Mouse (Mus musculus) CH12.LX (cell line): ENCODE data around the gene Eif3j1. TPM values are rescaled to one million over a fixed set of nuclear protein-coding genes. Genes with fewer than 3 reads are reported as not detected.

ENCODE experiments used
- DNase-seq: peaks from one replicate; pipeline ENCODE4 v3.0.0-alpha.2; 2013; ENCODE audit errors: extremely low read depth
- H3K27ac ChIP-seq: 2 replicates; pipeline ENCODE4 v1.5.1; 2012; ENCODE audit warnings: low read depth, mild to moderate bottlenecking, control low read depth, moderate library complexity; ENCODE audit not compliant: insufficient read depth
- H3K27me3 ChIP-seq: replicated peaks from 2 replicates; pipeline ENCODE3; 2012; ENCODE audit warnings: inconsistent platforms
- H3K36me3 ChIP-seq, 2 experiments: replicated peaks in 1 of 2; 2 replicates each; pipeline versions ENCODE3 to v1.6.1; 2012; ENCODE audit warnings: inconsistent platforms in 1 of 2, low read length in 1 of 2, mild to moderate bottlenecking in 1 of 2, mixed read lengths in 1 of 2, moderate library complexity in 1 of 2; ENCODE audit not compliant: control insufficient read depth in 1 of 2, insufficient read depth in 1 of 2
- H3K4me1 ChIP-seq, 2 experiments: 2 replicates each; pipeline ENCODE4 v1.6.1; 2012; ENCODE audit warnings: inconsistent platforms in 1 of 2, moderate library complexity in 1 of 2; ENCODE audit not compliant: insufficient read depth in 2 of 2, control insufficient read depth in 1 of 2
- H3K4me2 ChIP-seq: 2 replicates; pipeline ENCODE4 v1.6.1; 2012; ENCODE audit warnings: low read depth, mild to moderate bottlenecking, control low read depth; ENCODE audit not compliant: poor library complexity, insufficient read depth, severe bottlenecking
- H3K4me3 ChIP-seq, 3 experiments: fragments of 150-350 bp in 1 of 3; sonication (generic) in 1 of 3; replicated peaks in 1 of 3; 2 replicates each; pipeline versions ENCODE3 to v1.5.1; 2011 to 2012; ENCODE audit warnings: low read depth in 2 of 3, low read length in 2 of 3, mild to moderate bottlenecking in 2 of 3, moderate library complexity in 2 of 3, control low read depth in 1 of 3, improper control_type of control experiment in 1 of 3, inconsistent platforms in 1 of 3, mixed read lengths in 1 of 3; ENCODE audit not compliant: poor library complexity in 1 of 3
- H3K79me2 ChIP-seq: replicated peaks from 2 replicates; pipeline ENCODE4 v1.6.1; 2012; ENCODE audit warnings: mild to moderate bottlenecking, moderate library complexity; ENCODE audit not compliant: control insufficient read depth, poor library complexity, insufficient read depth, severe bottlenecking; ENCODE audit errors: extremely low read depth
- H3K9ac ChIP-seq: 2 replicates; pipeline ENCODE4 v1.6.1; 2012; ENCODE audit warnings: low read depth, mild to moderate bottlenecking, control low read depth, moderate library complexity; ENCODE audit not compliant: insufficient read depth
- H3K9me3 ChIP-seq: replicated peaks from 2 replicates; pipeline ENCODE3; 2012; ENCODE audit warnings: low read length, inconsistent platforms, mixed read lengths
- BHLHE40 ChIP-seq: IDR thresholded peaks from 2 replicates; pipeline ENCODE4 v1.6.1; 2011; ENCODE audit warnings: mild to moderate bottlenecking, low read depth, low read length, improper control_type of control experiment
- CHD1 ChIP-seq: IDR thresholded peaks from 2 replicates; pipeline ENCODE4 v1.6.1; 2012; ENCODE audit warnings: low read depth, low read length, improper control_type of control experiment, inconsistent platforms
- CTCF ChIP-seq, 2 experiments: IDR thresholded peaks in 1 of 2; conservative IDR thresholded peaks in 1 of 2; 2 replicates each; pipeline ENCODE4 v1.5.1; 2011 to 2012; ENCODE audit warnings: low read depth in 2 of 2, low read length in 2 of 2, improper control_type of control experiment in 1 of 2, inconsistent platforms in 1 of 2, mild to moderate bottlenecking in 1 of 2, moderate library complexity in 1 of 2
- E2F4 ChIP-seq: IDR thresholded peaks from 2 replicates; pipeline ENCODE4 v1.6.1; 2011; ENCODE audit warnings: low read depth, low read length, improper control_type of control experiment; ENCODE audit not compliant: insufficient replicate concordance
- EP300 ChIP-seq: IDR thresholded peaks from 2 replicates; pipeline ENCODE4 v1.6.1; 2011; ENCODE audit warnings: low read length, improper control_type of control experiment
- GABPA ChIP-seq: IDR thresholded peaks from 2 replicates; pipeline ENCODE4 v1.6.1; 2012; ENCODE audit warnings: low read depth, low read length, improper control_type of control experiment, inconsistent platforms; ENCODE audit not compliant: insufficient replicate concordance
- IRF4 ChIP-seq: IDR thresholded peaks from 2 replicates; pipeline ENCODE4 v1.6.1; 2014; ENCODE audit warnings: low read depth, mild to moderate bottlenecking, inconsistent platforms, low read length, improper control_type of control experiment
- JUND ChIP-seq: conservative IDR thresholded peaks from 2 replicates; pipeline ENCODE4 v1.6.1; 2011; ENCODE audit warnings: low read depth, low read length, improper control_type of control experiment
- KAT2A ChIP-seq: IDR thresholded peaks from 2 replicates; pipeline ENCODE4 v1.6.1; 2012; ENCODE audit warnings: low read length, improper control_type of control experiment, inconsistent platforms; ENCODE audit not compliant: insufficient replicate concordance
- MAX ChIP-seq: IDR thresholded peaks from 2 replicates; pipeline ENCODE4 v1.6.1; 2011; ENCODE audit warnings: low read length, improper control_type of control experiment
- MAZ ChIP-seq: IDR thresholded peaks from 2 replicates; pipeline ENCODE4 v1.6.1; 2012; ENCODE audit warnings: low read depth, mild to moderate bottlenecking, inconsistent platforms, low read length, improper control_type of control experiment, moderate library complexity
- MEF2A ChIP-seq: IDR thresholded peaks from 2 replicates; pipeline ENCODE4 v1.6.1; 2014; ENCODE audit warnings: low read depth, mild to moderate bottlenecking, inconsistent platforms, low read length, improper control_type of control experiment, borderline replicate concordance
- NELFE ChIP-seq: IDR thresholded peaks from 2 replicates; pipeline ENCODE4 v1.6.1; 2011; ENCODE audit warnings: low read depth, low read length, improper control_type of control experiment
- NRF1 ChIP-seq: IDR thresholded peaks from 2 replicates; pipeline ENCODE4 v1.6.1; 2014; ENCODE audit warnings: low read depth, mild to moderate bottlenecking, inconsistent platforms, low read length, improper control_type of control experiment, moderate library complexity
- PAX5 ChIP-seq: IDR thresholded peaks from 2 replicates; pipeline ENCODE4 v1.6.1; 2012; ENCODE audit warnings: low read length, inconsistent platforms, mixed read lengths
- POLR2A ChIP-seq: IDR thresholded peaks from 2 replicates; pipeline ENCODE4 v1.6.1; 2011; ENCODE audit warnings: low read depth, mild to moderate bottlenecking, improper control_type of control experiment, low read length
- RCOR1 ChIP-seq: conservative IDR thresholded peaks from 2 replicates; pipeline ENCODE4 v1.6.1; 2012; ENCODE audit warnings: low read depth, mild to moderate bottlenecking, inconsistent platforms, low read length, improper control_type of control experiment
- SMC3 ChIP-seq: IDR thresholded peaks from 2 replicates; pipeline ENCODE4 v1.6.1; 2011; ENCODE audit warnings: low read depth, low read length, improper control_type of control experiment
- TBP ChIP-seq: conservative IDR thresholded peaks from 2 replicates; pipeline ENCODE4 v1.6.1; 2011; ENCODE audit warnings: low read depth, low read length, improper control_type of control experiment
- TCF12 ChIP-seq: IDR thresholded peaks from 2 replicates; pipeline ENCODE4 v1.6.1; 2014; ENCODE audit warnings: low read depth, mild to moderate bottlenecking, inconsistent platforms, low read length, improper control_type of control experiment
- UBTF ChIP-seq: IDR thresholded peaks from 2 replicates; pipeline ENCODE4 v1.6.1; 2012; ENCODE audit warnings: low read depth, mild to moderate bottlenecking, inconsistent platforms, low read length, improper control_type of control experiment, moderate library complexity
- USF1 ChIP-seq: IDR thresholded peaks from 2 replicates; pipeline ENCODE4 v1.6.1; 2014; ENCODE audit warnings: low read depth, mild to moderate bottlenecking, inconsistent platforms, low read length, improper control_type of control experiment
- USF2 ChIP-seq: conservative IDR thresholded peaks from 2 replicates; pipeline ENCODE4 v1.6.1; 2011; ENCODE audit warnings: low read depth, low read length, improper control_type of control experiment
- ZKSCAN1 ChIP-seq: IDR thresholded peaks from 2 replicates; pipeline ENCODE4 v1.6.1; 2012; ENCODE audit warnings: low read depth, inconsistent platforms, low read length, improper control_type of control experiment, borderline replicate concordance
- ZMIZ1 ChIP-seq: IDR thresholded peaks from 2 replicates; pipeline ENCODE4 v1.6.1; 2012; ENCODE audit warnings: low read depth, mild to moderate bottlenecking, inconsistent platforms, low read length, improper control_type of control experiment
- ZNF384 ChIP-seq: IDR thresholded peaks from 2 replicates; pipeline ENCODE4 v1.6.1; 2012; ENCODE audit warnings: low read depth, low read length, improper control_type of control experiment, inconsistent platforms
- dilution Hi-C: fragments of 300-500 bp; cut with MboI; formaldehyde crosslinking; loops from 2 replicates; pipeline ENCODE4 v1.14.3; 2020; ENCODE audit warnings: low sequenced_read_pairs; ENCODE audit not compliant: extremely low pct_unique_long_range_greater_than_20kb, extremely low pct_ligation_motif_present
- in situ Hi-C: fragments of 300-500 bp; cut with MboI; formaldehyde crosslinking; loops from 3 replicates; pipeline ENCODE4 v1.14.3; 2019; ENCODE audit warnings: low sequenced_read_pairs, low pct_ligation_motif_present, low pct_unique_long_range_greater_than_20kb, mixed read lengths
- polyA plus RNA-seq: library from polyadenylated mRNA; unstranded; fragments of >175 nt; gene quantifications from 2 replicates; pipeline ENCODE4 v1.2.1, GENCODE M21; 2012; ENCODE audit warnings: low read depth; ENCODE audit not compliant: insufficient read length
- total RNA-seq, 2 experiments: library from RNA; depleted of rRNA; stranded (reverse); fragments of 300-350 nt in 1 of 2; fragments of >200 nt in 1 of 2; gene quantifications; 2 replicates each; pipeline ENCODE4 v1.2.3; 2012 to 2014

The Eif3j1 gene
- total and polyA plus RNA-seq, 3 experiments = 20.1 to 40.1 (median 27.9) TPM

- H3K4me2 ChIP-seq = no peak overlapping the region
- no peak overlapping the region for H3K9ac ChIP-seq
- no peaks in the 10 kb centered on the region for H3K4me1 ChIP-seq
- no peaks in the 10 kb centered on the region for H3K27me3 ChIP-seq
- no peak overlapping the region for H3K27ac ChIP-seq
- peaks cover 25 to 84% of the 10 kb centered on the region in 2 experiments for H3K36me3 ChIP-seq
- dilution Hi-C loops = no loop called here
- H3K9me3 ChIP-seq = no peaks in the 10 kb centered on the region
- no peak for DNase-seq
- no peak overlapping the region for H3K4me3 ChIP-seq
- H3K79me2 ChIP-seq = peaks cover 47% of the 10 kb centered on the region
- in situ Hi-C loops = loop anchor here (25.0 kb wide), 1 partner anchor 482 kb away; no protein-coding TSS in a partner anchor
- no peak for TF ChIP-seq TCF12
- no peak for TF ChIP-seq IRF4
- no peak for TF ChIP-seq ZKSCAN1
- TF ChIP-seq ZMIZ1 = no peak
- no peak for TF ChIP-seq NELFE
- TF ChIP-seq ZNF384 = no peak
- TF ChIP-seq MAZ = no peak
- TF ChIP-seq TBP = no peak
- TF ChIP-seq BHLHE40 = no peak
- TF ChIP-seq PAX5 = no peak
- no peak for TF ChIP-seq MAX
Observed at GRCm38 (mm10) chr2:122043926-122044325, 15.6 kb downstream of the Eif3j1 start.

- Histone ChIP-seq H3K27me3 (no peaks in the 10 kb centered on the region), H3K36me3 (peaks cover 52 to 72% of the 10 kb centered on the region in 2 experiments), H3K9me3 (no peaks in the 10 kb centered on the region), H3K4me1 (no peaks in the 10 kb centered on the region), H3K79me2 (no peaks in the 10 kb centered on the region), H3K4me3 (no peak overlapping the region), H3K9ac (no peak overlapping the region), H3K27ac (no peak overlapping the region), H3K4me2 (no peak overlapping the region)
- TF ChIP-seq EP300 (no peak), IRF4 (no peak), ZMIZ1 (no peak), NRF1 (no peak), CHD1 (no peak), TBP (no peak), TCF12 (no peak), KAT2A (no peak), USF1 (no peak), SMC3 (no peak), MEF2A (no peak), RCOR1 (no peak), JUND (no peak), USF2 (no peak), MAX (no peak), GABPA (no peak), E2F4 (no peak), CTCF (conservative IDR thresholded peaks at IDR 0.05 in 1 of 2, IDR thresholded peaks at IDR 0.05 in 1 of 2; ENCODE audit: low read depth in 2 of 2, low read length in 2 of 2) (no peak), UBTF (no peak), POLR2A (no peak; the same call in 1 of the 2 replicates)
- dilution Hi-C loops = no loop called here
- in situ Hi-C loops = loop anchor here (10.0 kb wide), 1 partner anchor 245 kb away; no protein-coding TSS in a partner anchor
- DNase-seq = no peak
Observed at GRCm38 (mm10) chr2:122059365-122060115, 31.2 kb downstream of the Eif3j1 start.
